Mouse (Mus musculus): ENCODE measurements around the gene Epha4. TPM values are rescaled to one million over a fixed set of nuclear protein-coding genes. Genes with fewer than 3 reads are reported as not detected.

The Epha4 gene
- total and polyA plus RNA-seq, 3 experiments: 0.11 TPM; not detected in 2

DNA sequence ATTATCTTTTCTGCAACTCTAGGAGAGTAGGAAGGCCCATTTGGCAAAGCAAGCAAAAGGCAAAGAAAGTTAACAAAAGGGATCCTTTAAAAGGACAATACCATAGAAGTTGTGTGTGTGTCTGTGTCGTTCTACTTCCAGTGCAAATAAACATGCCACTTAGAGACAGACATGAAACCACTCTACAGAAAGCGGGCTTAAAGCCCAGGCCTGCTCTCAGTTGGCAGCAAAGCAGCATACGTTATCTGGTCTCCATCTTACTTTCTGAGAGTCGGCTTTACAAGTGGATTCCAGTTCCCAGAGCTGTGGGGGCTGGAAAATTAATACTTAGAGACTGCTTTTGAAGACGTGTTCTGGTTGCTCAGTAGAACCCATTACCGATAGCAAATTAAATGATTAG is 87.9 kb downstream of the Epha4 start:
- ATAC-seq (ENCODE audit: extremely low read depth, insufficient number of reproducible peaks, low FRiP score, poor library complexity, severe bottlenecking): no peak
- TF ChIP-seq POLR2AphosphoS5 (IDR thresholded peaks at IDR 0.05; ENCODE audit: insufficient replicate concordance, low read depth, low read length): no peak
- TF ChIP-seq TAL1 (conservative IDR thresholded peaks at IDR 0.05; ENCODE audit: low read depth, low read length): no peak
- TF ChIP-seq CTCF (IDR thresholded peaks at IDR 0.05; ENCODE audit: low read depth, low read length): no peak
- no peak for TF ChIP-seq GATA1 (IDR thresholded peaks at IDR 0.05; ENCODE audit: borderline replicate concordance, low read length)
- TF ChIP-seq GATA2 (IDR thresholded peaks at IDR 0.05; ENCODE audit: borderline replicate concordance, low read depth, low read length): no peak

DNA sequence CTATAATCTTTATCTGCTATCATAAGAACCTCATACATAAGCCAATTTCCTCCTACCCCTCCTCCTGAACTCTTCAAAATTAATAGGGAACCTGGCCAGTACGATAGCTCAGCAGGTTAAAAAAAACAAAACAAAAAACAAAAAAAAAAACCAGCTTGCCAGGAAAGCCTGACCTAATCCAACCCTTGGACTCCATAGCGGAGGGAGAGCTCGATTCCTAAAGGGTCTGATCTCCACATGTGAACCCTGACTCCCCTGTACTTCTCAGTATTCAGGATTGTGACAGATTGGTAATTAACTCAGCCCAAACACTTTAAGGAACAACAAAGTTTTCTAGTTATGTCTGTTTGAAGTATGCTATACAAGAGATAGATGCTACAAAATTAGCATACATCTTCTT is 89.7 kb downstream of the Epha4 start:
- TF ChIP-seq POLR2AphosphoS5 (IDR thresholded peaks at IDR 0.05; ENCODE audit: insufficient replicate concordance, low read depth, low read length) (no peak), TAL1 (conservative IDR thresholded peaks at IDR 0.05; ENCODE audit: low read depth, low read length) (no peak), GATA1 (IDR thresholded peaks at IDR 0.05; ENCODE audit: borderline replicate concordance, low read length) (no peak)

More for the DNA sequence above, 87.9 kb downstream of the Epha4 start:
- Histone ChIP-seq H3K4me3 (ENCODE audit: low read depth, low read length) (no peak overlapping the region), H3K27me3 (ENCODE audit: insufficient read depth, low read length) (no peaks in the 10 kb centered on the region), H3K4me1 (ENCODE audit: insufficient read depth, low read depth, low read length) (no peaks in the 10 kb centered on the region), H3K9me3 (replicated peaks) (peaks cover 52% of the 10 kb centered on the region), H3K36me3 (replicated peaks) (no peaks in the 10 kb centered on the region)
- DNase-seq (ENCODE audit: low spot score): no peak

DNA sequence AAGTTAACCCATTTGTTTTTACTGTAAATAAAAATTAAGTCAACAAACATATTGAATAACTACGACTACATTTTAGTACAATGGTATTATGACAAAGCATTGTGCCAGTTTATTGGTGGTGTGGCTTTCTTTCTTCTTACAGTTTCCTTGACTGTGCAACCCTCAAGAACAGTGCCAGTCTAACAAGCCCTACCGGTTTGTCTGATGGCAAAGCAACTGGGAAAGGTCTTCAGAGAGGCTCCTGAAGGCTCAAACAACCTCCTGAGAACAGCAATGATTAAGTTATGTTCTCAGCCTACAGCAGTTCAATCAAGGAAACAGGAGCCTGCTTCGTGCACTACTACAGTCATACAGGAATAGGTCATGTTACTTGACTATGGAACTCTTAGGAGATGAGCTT is 93.8 kb downstream of the Epha4 start:
- H3K4me1 ChIP-seq (ENCODE audit: insufficient read depth, low read depth, low read length): no peaks in the 10 kb centered on the region
- no peak for ATAC-seq (ENCODE audit: extremely low read depth, insufficient number of reproducible peaks, low FRiP score, poor library complexity, severe bottlenecking)

More for the DNA sequence above, 89.7 kb downstream of the Epha4 start:
- Histone ChIP-seq H3K36me3 (replicated peaks) (no peaks in the 10 kb centered on the region), H3K9me3 (replicated peaks) (peaks cover 52% of the 10 kb centered on the region), H3K27me3 (ENCODE audit: insufficient read depth, low read length) (no peaks in the 10 kb centered on the region), H3K4me3 (ENCODE audit: low read depth, low read length) (no peak overlapping the region), H3K4me1 (ENCODE audit: insufficient read depth, low read depth, low read length) (no peaks in the 10 kb centered on the region)
- ATAC-seq (ENCODE audit: extremely low read depth, insufficient number of reproducible peaks, low FRiP score, poor library complexity, severe bottlenecking) (no peak), DNase-seq (ENCODE audit: low spot score) (no peak)

DNA sequence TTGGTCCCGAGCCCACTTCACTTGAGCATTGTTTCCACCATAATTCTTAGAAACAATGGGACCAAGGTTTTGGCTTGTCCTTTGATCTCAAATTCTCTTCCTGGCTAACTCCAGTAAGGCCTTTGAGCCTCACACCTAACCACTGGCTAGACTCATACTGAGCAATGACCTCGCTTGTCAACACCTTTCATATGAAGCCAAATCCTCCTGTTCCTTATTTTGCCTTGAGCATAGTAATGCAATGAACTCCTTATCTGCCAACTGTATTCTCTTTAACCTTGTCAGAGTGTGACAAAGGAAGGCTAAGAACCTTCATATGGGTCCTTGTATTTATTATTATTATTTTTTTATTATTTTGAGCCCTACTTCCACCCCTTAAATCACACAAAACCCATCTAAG is 94.5 kb downstream of the Epha4 start:
- no peak overlapping the region for H3K4me3 ChIP-seq (ENCODE audit: low read depth, low read length)
- ATAC-seq (ENCODE audit: extremely low read depth, insufficient number of reproducible peaks, low FRiP score, poor library complexity, severe bottlenecking) (no peak), DNase-seq (ENCODE audit: low spot score) (no peak)
- H3K27me3 ChIP-seq (ENCODE audit: insufficient read depth, low read length): no peaks in the 10 kb centered on the region
- peaks cover 37% of the 10 kb centered on the region for H3K9me3 ChIP-seq (replicated peaks)
- no peaks in the 10 kb centered on the region for H3K36me3 ChIP-seq (replicated peaks)
- H3K4me1 ChIP-seq (ENCODE audit: insufficient read depth, low read depth, low read length): no peaks in the 10 kb centered on the region
- no peak for TF ChIP-seq CTCF (IDR thresholded peaks at IDR 0.05; ENCODE audit: low read depth, low read length)
- TF ChIP-seq GATA1 (IDR thresholded peaks at IDR 0.05; ENCODE audit: borderline replicate concordance, low read length): no peak

More for the DNA sequence above, 93.8 kb downstream of the Epha4 start:
- no peak for TF ChIP-seq GATA2 (IDR thresholded peaks at IDR 0.05; ENCODE audit: borderline replicate concordance, low read depth, low read length)
- TF ChIP-seq GATA1 (IDR thresholded peaks at IDR 0.05; ENCODE audit: borderline replicate concordance, low read length): no peak
- TF ChIP-seq POLR2AphosphoS5 (IDR thresholded peaks at IDR 0.05; ENCODE audit: insufficient replicate concordance, low read depth, low read length): no peak
- TF ChIP-seq TAL1 (conservative IDR thresholded peaks at IDR 0.05; ENCODE audit: low read depth, low read length): no peak
- Histone ChIP-seq H3K27me3 (ENCODE audit: insufficient read depth, low read length) (no peaks in the 10 kb centered on the region), H3K36me3 (replicated peaks) (no peaks in the 10 kb centered on the region), H3K9me3 (replicated peaks) (peaks cover 42% of the 10 kb centered on the region), H3K4me3 (ENCODE audit: low read depth, low read length) (no peak overlapping the region)
- no peak for DNase-seq (ENCODE audit: low spot score)

DNA sequence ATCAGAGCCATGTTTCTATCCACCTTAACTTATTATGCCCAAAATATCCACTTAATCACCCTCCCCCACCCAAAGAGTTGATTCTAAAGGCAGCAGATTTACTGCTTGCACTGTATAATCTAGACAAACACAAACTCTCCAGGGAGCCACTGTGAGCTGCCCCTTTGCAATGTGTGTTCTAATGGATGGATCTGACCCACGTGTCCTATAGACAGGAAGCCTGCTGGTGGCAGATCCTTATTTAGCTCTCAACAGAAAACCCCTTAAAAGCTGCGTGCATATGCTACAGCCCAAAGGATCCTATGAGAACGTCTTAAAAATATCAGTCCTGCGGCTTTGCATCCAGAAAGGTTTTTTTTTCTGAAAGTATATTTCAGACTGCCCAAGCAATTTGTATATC is 98.0 kb downstream of the Epha4 start:
- DNase-seq (ENCODE audit: low spot score) (no peak), ATAC-seq (ENCODE audit: extremely low read depth, insufficient number of reproducible peaks, low FRiP score, poor library complexity, severe bottlenecking) (no peak)
- no peak overlapping the region for H3K4me3 ChIP-seq (ENCODE audit: low read depth, low read length)
- H3K9me3 ChIP-seq (replicated peaks): peaks cover 35% of the 10 kb centered on the region
- H3K36me3 ChIP-seq (replicated peaks): no peaks in the 10 kb centered on the region
- TF ChIP-seq GATA2 (IDR thresholded peaks at IDR 0.05; ENCODE audit: borderline replicate concordance, low read depth, low read length) (no peak), GATA1 (IDR thresholded peaks at IDR 0.05; ENCODE audit: borderline replicate concordance, low read length) (no peak), TAL1 (conservative IDR thresholded peaks at IDR 0.05; ENCODE audit: low read depth, low read length) (no peak), CTCF (IDR thresholded peaks at IDR 0.05; ENCODE audit: low read depth, low read length) (no peak), POLR2AphosphoS5 (IDR thresholded peaks at IDR 0.05; ENCODE audit: insufficient replicate concordance, low read depth, low read length) (no peak)
- no peaks in the 10 kb centered on the region for H3K27me3 ChIP-seq (ENCODE audit: insufficient read depth, low read length)
- no peaks in the 10 kb centered on the region for H3K4me1 ChIP-seq (ENCODE audit: insufficient read depth, low read depth, low read length)

DNA sequence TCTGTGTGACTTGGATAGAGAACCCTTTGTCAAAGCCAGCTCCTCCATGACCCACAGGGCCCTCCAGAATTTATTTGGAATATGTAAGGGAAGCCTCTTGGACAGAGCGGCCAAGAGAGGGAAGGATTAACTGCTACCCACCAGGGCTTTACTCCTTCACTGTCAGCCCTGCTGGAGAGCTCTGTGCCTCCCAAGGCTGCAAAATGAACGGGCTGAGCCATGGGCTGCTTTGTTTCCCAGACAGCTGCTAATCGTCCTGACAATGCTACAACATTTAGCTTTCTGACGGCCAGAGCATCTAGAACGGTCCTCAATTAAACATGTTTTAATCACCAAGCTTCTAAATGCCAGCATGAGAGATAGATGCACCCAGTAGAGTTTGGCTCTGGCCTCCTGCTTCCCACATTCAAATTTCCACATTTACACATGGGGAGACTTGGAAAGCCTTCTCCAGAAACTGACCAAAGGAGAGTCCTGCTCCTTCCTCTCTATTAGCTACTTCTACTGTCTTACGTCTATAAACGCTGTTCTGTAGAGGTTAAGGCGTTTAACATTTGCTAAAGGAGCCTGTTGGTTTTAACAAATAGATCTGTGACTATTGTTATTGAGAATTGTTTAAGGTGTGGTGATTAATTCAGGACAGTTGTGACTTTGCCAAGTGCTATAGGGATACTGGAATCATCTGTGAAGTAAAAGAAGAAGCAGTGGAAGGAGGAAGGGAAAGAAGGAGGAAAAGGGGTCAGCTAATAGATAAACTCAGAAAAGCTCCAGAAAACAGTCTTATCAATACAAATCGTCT is 101.8 kb downstream of the Epha4 start:
- Histone ChIP-seq H3K4me1 (ENCODE audit: insufficient read depth, low read depth, low read length) (no peaks in the 10 kb centered on the region), H3K9me3 (replicated peaks) (peaks cover 32% of the 10 kb centered on the region), H3K36me3 (replicated peaks) (no peaks in the 10 kb centered on the region), H3K27me3 (ENCODE audit: insufficient read depth, low read length) (no peaks in the 10 kb centered on the region), H3K4me3 (ENCODE audit: low read depth, low read length) (no peak overlapping the region)
- DNase-seq (ENCODE audit: low spot score): no peak
- TF ChIP-seq POLR2AphosphoS5 (IDR thresholded peaks at IDR 0.05; ENCODE audit: insufficient replicate concordance, low read depth, low read length): no peak
- ATAC-seq (ENCODE audit: extremely low read depth, insufficient number of reproducible peaks, low FRiP score, poor library complexity, severe bottlenecking): no peak

DNA sequence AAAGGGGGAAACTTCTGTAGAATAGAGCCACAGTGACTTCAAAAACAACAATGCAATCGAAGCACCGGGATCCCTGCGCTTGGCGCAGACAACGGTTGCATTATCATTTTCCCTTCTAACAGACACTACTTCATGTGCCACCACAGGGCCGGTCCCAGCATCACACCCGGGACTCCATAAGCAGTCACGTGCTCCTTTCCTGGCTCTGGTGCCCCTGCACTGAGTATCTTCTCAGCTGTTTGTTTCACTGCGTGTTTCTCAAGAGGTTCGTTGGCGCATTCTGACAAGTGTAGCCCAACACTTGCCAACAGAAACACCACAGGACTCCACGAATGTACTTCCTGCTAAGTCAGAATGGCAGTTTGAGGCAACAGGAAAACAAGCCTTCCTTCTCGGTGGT is 102.6 kb downstream of the Epha4 start:
- peaks cover 35% of the 10 kb centered on the region for H3K9me3 ChIP-seq (replicated peaks)
- H3K36me3 ChIP-seq (replicated peaks): no peaks in the 10 kb centered on the region
- TF ChIP-seq GATA2 (IDR thresholded peaks at IDR 0.05; ENCODE audit: borderline replicate concordance, low read depth, low read length) (no peak), CTCF (IDR thresholded peaks at IDR 0.05; ENCODE audit: low read depth, low read length) (no peak), POLR2AphosphoS5 (IDR thresholded peaks at IDR 0.05; ENCODE audit: insufficient replicate concordance, low read depth, low read length) (no peak), TAL1 (conservative IDR thresholded peaks at IDR 0.05; ENCODE audit: low read depth, low read length) (no peak)
- ATAC-seq (ENCODE audit: extremely low read depth, insufficient number of reproducible peaks, low FRiP score, poor library complexity, severe bottlenecking) (no peak), DNase-seq (ENCODE audit: low spot score) (no peak)
- H3K27me3 ChIP-seq (ENCODE audit: insufficient read depth, low read length): no peaks in the 10 kb centered on the region
- no peak overlapping the region for H3K4me3 ChIP-seq (ENCODE audit: low read depth, low read length)
- H3K4me1 ChIP-seq (ENCODE audit: insufficient read depth, low read depth, low read length): no peaks in the 10 kb centered on the region
